Mouse (Mus musculus): ENCODE data around the gene Serinc3.

GRCm38 (mm10) chr2:163613990-163614389 lies 30.9 kb downstream of the Serinc3 start:
- TF ChIP-seq CTCF (conservative IDR thresholded peaks at IDR 0.05 in 1 of 2, IDR thresholded peaks at IDR 0.05 in 1 of 2; ENCODE audit: low read depth in 2 of 2, low read length in 2 of 2) (no peak), ZNF384 (IDR thresholded peaks at IDR 0.05; ENCODE audit: low read depth, low read length) (no peak), E2F4 (IDR thresholded peaks at IDR 0.05; ENCODE audit: insufficient replicate concordance, low read depth, low read length) (no peak), TCF12 (IDR thresholded peaks at IDR 0.05; ENCODE audit: low read depth, low read length) (no peak), NRF1 (IDR thresholded peaks at IDR 0.05; ENCODE audit: low read depth, low read length) (no peak), EP300 (IDR thresholded peaks at IDR 0.05; ENCODE audit: low read length) (no peak), MAX (IDR thresholded peaks at IDR 0.05; ENCODE audit: low read length) (no peak), USF2 (conservative IDR thresholded peaks at IDR 0.05; ENCODE audit: low read depth, low read length) (no peak), POLR2A (IDR thresholded peaks at IDR 0.05; ENCODE audit: low read depth, low read length) (no peak), RCOR1 (conservative IDR thresholded peaks at IDR 0.05; ENCODE audit: low read depth, low read length) (no peak), ZC3H11A (IDR thresholded peaks at IDR 0.05; ENCODE audit: low read depth, low read length) (no peak)

All from CH12.LX (cell line).